Mouse (Mus musculus) thymus, postnatal 36 days (tissue): ENCODE results near the gene Ppp4r4.
"Not testable (repeated sequence)": the region's sequence is repeated elsewhere in the genome, so short reads cannot be mapped to it uniquely, and the experiment has no call there.

ENCODE experiments used
- DNase-seq, 2 experiments: peaks; one replicate each; pipeline ENCODE4 v3.0.0; 2022; ENCODE audit warnings: mixed read lengths in 2 of 2

The Ppp4r4 gene

GRCm38 (mm10) chr12:103543351-103543750 lies 11.3 kb downstream of the Ppp4r4 start:
- no peak for DNase-seq

- no peak for DNase-seq
These were observed 12.1 kb downstream of the Ppp4r4 start for GRCm38 (mm10) chr12:103544213-103544612.

GRCm38 (mm10) chr12:103547438-103547837 lies 15.4 kb downstream of the Ppp4r4 start:
- DNase-seq: no peak

GRCm38 (mm10) chr12:103548526-103548925 lies 16.4 kb downstream of the Ppp4r4 start:
- DNase-seq: no peak

GRCm38 (mm10) chr12:103550047-103550446 lies 18.0 kb downstream of the Ppp4r4 start:
- no peak for DNase-seq

GRCm38 (mm10) chr12:103551422-103551821 lies 19.3 kb downstream of the Ppp4r4 start:
- no peak for DNase-seq

GRCm38 (mm10) chr12:103552506-103552905 lies 20.4 kb downstream of the Ppp4r4 start:
- DNase-seq: no peak

GRCm38 (mm10) chr12:103553497-103553896 lies 21.4 kb downstream of the Ppp4r4 start:
- no peak for DNase-seq

- no peak for DNase-seq
These were observed 24.8 kb downstream of the Ppp4r4 start for GRCm38 (mm10) chr12:103556856-103557255.

- DNase-seq: no peak
These were observed 32.6 kb downstream of the Ppp4r4 start for GRCm38 (mm10) chr12:103564726-103565125.

- no peak for DNase-seq
These were observed 33.1 kb downstream of the Ppp4r4 start for GRCm38 (mm10) chr12:103565151-103565550.

- DNase-seq: no peak
These were observed 35.0 kb downstream of the Ppp4r4 start for GRCm38 (mm10) chr12:103567129-103567528.

GRCm38 (mm10) chr12:103569690-103570089 lies 37.6 kb downstream of the Ppp4r4 start:
- no peak for DNase-seq

GRCm38 (mm10) chr12:103578148-103578547 lies 46.1 kb downstream of the Ppp4r4 start:
- not testable (repeated sequence) for DNase-seq

GRCm38 (mm10) chr12:103583771-103584170 lies 51.7 kb downstream of the Ppp4r4 start:
- no peak for DNase-seq

GRCm38 (mm10) chr12:103598411-103598810 lies 66.3 kb downstream of the Ppp4r4 start:
- no peak for DNase-seq

GRCm38 (mm10) chr12:103600364-103600763 lies 68.3 kb downstream of the Ppp4r4 start:
- DNase-seq: no peak

GRCm38 (mm10) chr12:103601839-103602238 lies 69.8 kb downstream of the Ppp4r4 start:
- DNase-seq: no peak

GRCm38 (mm10) chr12:103615141-103615540 lies 83.1 kb downstream of the Ppp4r4 start:
- no peak for DNase-seq

- DNase-seq: no peak
These were observed 83.7 kb downstream of the Ppp4r4 start for GRCm38 (mm10) chr12:103615734-103616133.

- no peak for DNase-seq
These were observed 84.8 kb downstream of the Ppp4r4 start for GRCm38 (mm10) chr12:103616860-103617261.

GRCm38 (mm10) chr12:103631203-103631612 lies 99.1 kb downstream of the Ppp4r4 start, which contains the start of gene Serpina10:
Gene Serpina10, minus strand, starts transcription at chr12:103631444.
- DNase-seq: no peak

- DNase-seq: no peak
These were observed 102.3 kb downstream of the Ppp4r4 start for GRCm38 (mm10) chr12:103634430-103634829.

GRCm38 (mm10) chr12:103635846-103636245 lies 103.8 kb downstream of the Ppp4r4 start:
- no peak for DNase-seq

GRCm38 (mm10) chr12:103643336-103643735 lies 111.3 kb downstream of the Ppp4r4 start:
- DNase-seq: peak; percentile 20 to 46

GRCm38 (mm10) chr12:103643818-103644217 lies 111.7 kb downstream of the Ppp4r4 start:
- no peak for DNase-seq
